Mouse (Mus musculus) CH12.LX (cell line): ENCODE results near the gene Leng9.

Source experiments
- CHD1 ChIP-seq: IDR thresholded peaks from 2 replicates; pipeline ENCODE4 v1.6.1; 2012; ENCODE audit warnings: low read depth, low read length, improper control_type of control experiment, inconsistent platforms
- CTCF ChIP-seq, 2 experiments: IDR thresholded peaks in 1 of 2; conservative IDR thresholded peaks in 1 of 2; 2 replicates each; pipeline ENCODE4 v1.5.1; 2011 to 2012; ENCODE audit warnings: low read depth in 2 of 2, low read length in 2 of 2, improper control_type of control experiment in 1 of 2, inconsistent platforms in 1 of 2, mild to moderate bottlenecking in 1 of 2, moderate library complexity in 1 of 2
- IRF4 ChIP-seq: IDR thresholded peaks from 2 replicates; pipeline ENCODE4 v1.6.1; 2014; ENCODE audit warnings: low read depth, mild to moderate bottlenecking, inconsistent platforms, low read length, improper control_type of control experiment
- JUN ChIP-seq: IDR thresholded peaks from 2 replicates; pipeline ENCODE4 v1.6.1; 2011; ENCODE audit warnings: low read depth, mild to moderate bottlenecking, low read length, improper control_type of control experiment, moderate library complexity; ENCODE audit not compliant: insufficient read depth
- SIN3A ChIP-seq: IDR thresholded peaks from 2 replicates; pipeline ENCODE4 v1.6.1; 2012; ENCODE audit warnings: low read length, improper control_type of control experiment, inconsistent platforms
- USF1 ChIP-seq: IDR thresholded peaks from 2 replicates; pipeline ENCODE4 v1.6.1; 2014; ENCODE audit warnings: low read depth, mild to moderate bottlenecking, inconsistent platforms, low read length, improper control_type of control experiment

DNA sequence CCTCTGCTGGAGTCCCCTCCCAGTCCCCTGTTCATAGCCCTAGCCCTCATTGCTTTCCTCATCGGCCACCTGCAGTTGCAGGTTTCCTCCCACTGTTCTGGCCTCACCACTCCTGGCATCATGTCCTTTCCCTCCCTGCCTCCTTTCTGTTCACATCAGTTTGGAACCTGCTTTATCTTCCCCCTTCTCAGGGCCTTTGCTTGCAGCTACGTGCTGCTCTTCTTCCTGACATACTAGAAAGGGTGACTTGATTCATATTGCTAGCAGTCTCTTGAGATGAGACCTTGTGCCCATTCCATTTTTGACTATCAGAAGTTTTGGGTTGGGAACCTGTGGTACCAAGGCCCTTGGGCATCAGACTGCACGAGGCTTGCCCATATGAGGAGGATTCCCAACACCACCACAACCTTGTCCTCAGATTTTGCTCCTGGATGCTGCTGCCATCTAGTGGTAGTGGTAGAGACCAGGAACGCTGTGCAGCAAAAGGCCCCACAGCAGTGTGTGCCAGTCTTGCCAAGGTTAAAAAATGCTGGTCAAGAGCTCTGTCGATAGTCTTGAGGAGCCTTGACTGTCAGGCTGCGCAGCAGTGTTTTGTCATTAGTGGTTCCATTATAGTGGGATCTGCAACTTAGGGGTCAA is 4.5 kb downstream of the Leng9 start:
- TF ChIP-seq CTCF (conservative IDR thresholded peaks at IDR 0.05 in 1 of 2, IDR thresholded peaks at IDR 0.05 in 1 of 2; ENCODE audit: low read depth in 2 of 2, low read length in 2 of 2) (peak; percentile 77 to 81), USF1 (no peak), CHD1 (no peak), SIN3A (no peak), IRF4 (no peak), JUN (no peak)
